Mouse (Mus musculus) urinary bladder, postnatal 4 days (tissue): ENCODE measurements at regions not wholly inside any gene's neighbourhood (a gene's known extent, or its start where the extent isn't known, plus 50 kb on each side); places are given as distances from the start of the nearest gene placed in this dataset.
A peak's percentile ranks its signal among the peaks of the same experiment; 100 is the strongest.
"Not testable (repeated sequence)": the region's sequence is repeated elsewhere in the genome, so short reads cannot be mapped to it uniquely, and the experiment has no call there.

ENCODE experiments used
- DNase-seq, 2 experiments: peaks; one replicate each; pipeline ENCODE4 v3.0.0; 2021 to 2022; ENCODE audit warnings: low spot score in 2 of 2

DNA sequence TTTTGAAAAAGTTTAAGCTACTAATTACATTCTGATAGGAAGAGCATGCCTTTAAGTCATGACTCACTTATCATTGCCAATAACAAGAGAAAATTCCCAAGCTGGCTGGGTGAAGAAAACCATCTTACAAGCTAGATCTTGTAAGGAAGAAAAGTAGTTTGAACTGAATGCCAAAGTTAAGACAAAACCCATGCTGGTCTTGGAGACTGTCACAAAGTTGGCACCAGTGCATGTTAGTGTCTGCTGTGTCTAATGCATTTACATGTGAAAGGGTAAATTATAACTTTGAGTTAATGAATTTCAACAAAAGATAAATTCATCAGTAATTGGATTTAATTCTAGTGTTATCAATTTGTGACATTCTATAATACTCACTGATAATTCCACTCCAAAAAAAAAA is 533.6 kb upstream of the Fam241a start:
- no peak for DNase-seq

DNA sequence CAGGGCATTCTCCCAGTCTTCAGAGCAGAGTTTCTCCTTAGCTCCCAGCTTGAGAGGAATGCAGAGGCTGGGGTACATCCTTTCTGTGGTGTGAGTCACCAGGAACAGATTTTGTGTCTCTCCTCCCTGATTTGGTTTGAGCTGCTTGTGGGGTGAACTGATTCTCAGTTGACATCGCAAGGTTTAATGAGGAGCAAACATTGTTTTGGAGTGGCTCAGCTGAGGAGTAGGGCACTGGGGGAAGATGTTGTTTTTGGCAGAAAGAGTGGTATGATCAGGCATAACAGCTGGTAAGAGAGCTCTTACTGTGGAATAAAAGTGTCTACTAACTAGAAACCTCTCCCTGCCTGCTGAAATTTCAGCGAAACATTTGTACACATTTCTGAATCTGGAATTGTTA is 519.4 kb upstream of the Fam241a start:
- DNase-seq = no peak

- no peak for DNase-seq
Measured at GRCm38 (mm10) chr3:128413481-128413880, 517.4 kb upstream of the Fam241a start.

DNA sequence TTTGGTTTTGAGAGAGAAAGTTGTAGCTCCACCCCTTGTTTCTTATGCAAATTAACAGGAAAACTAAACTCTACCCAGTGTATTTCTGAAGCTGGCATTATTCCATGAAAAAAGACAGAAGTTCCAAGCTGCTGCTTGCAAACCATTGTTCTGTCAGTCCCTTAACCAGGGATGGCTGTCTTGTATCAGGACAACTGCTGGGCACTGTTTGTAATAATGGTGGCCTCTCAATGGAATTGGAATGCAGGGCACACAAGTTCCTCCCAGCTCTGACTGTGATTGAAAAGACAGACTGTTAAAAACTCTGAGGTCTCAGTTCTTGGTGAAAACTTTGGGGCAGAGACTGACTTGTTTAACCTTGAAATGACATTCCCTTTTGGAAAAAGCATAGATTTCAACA is 516.0 kb upstream of the Fam241a start:
- no peak for DNase-seq

GRCm38 (mm10) chr3:128394805-128395204 is 498.7 kb upstream of the Fam241a start:
- no peak for DNase-seq

GRCm38 (mm10) chr3:128380579-128380978 is 484.5 kb upstream of the Fam241a start:
- DNase-seq = no peak

DNA sequence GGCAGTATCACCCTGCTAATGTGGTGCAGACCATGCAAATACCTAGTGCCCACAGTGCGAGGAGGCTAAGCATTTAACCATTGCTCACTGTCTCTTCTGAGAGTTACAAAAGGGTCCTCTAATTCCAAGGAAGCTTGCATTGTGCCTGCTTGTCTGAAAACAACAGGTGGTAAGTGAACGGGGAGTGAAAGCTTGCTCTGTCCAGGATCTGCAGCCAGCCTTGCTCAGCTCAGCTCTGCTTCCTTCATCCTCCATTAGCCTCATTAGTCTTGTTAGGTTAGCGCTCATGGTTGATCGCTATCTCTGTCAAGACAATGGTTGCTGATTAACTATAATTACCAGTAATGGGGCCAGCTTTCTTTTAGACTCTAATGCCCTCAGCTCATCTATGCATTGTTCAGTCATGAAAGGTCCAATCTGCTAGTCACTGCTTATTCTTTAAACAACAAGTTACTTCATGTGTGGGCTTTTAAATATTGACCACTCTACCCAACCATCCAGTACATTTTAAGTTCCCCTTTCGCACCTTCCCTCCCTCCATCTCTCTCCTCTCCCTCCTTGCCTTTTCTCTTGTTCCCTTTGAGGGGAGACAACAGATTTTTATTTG is 473.5 kb upstream of the Fam241a start:
- DNase-seq = no peak

DNA sequence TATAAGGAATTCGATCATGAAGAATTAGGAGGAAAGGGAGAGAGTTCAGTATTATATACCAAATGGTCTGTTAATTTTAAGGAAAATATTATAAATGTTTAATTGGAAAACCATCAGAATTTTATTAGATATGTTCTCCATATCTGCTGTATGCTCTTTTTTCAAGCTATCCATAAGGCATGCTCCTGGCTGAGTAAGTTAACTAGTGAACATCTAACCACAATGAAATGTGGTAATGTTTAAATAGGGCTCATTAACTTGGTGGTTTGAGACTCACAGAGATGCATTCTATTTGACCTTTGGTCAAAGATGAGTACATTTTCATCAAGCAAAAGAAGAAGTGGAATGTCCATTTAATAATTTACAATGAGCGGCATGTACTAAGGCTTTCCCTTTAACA is 466.2 kb upstream of the Fam241a start:
- DNase-seq = no peak

DNA sequence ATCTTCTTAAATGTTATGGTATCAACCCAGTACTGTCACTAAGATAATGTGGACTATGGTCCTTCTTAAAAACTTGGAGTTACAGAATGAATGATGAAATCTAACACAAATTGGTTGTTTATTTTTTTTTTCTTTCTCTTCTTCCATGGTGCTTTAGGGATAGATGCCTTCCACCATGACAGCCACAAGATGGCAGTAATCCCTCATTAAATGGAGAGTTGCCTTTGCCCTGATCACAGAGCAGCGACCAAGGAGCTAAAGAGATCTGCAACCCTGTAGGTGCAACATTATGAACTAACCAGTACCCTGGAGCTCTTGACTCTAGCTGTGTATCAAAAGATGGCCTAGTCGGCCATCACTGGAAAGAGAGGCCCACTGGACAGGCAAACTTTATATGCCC is 453.0 kb upstream of the Fam241a start:
- not testable (repeated sequence) for DNase-seq

GRCm38 (mm10) chr3:128347782-128348574 is 451.9 kb upstream of the Fam241a start:
- DNase-seq = no peak

GRCm38 (mm10) chr3:128337508-128337907 is 441.4 kb upstream of the Fam241a start:
- DNase-seq = no peak

- peak; percentile 33 to 64 for DNase-seq
Measured at GRCm38 (mm10) chr3:128337031-128337430, 440.9 kb upstream of the Fam241a start.

GRCm38 (mm10) chr3:128327677-128328076 is 431.6 kb upstream of the Fam241a start:
- DNase-seq = no peak

GRCm38 (mm10) chr3:128301312-128301711 is 405.2 kb upstream of the Fam241a start:
- DNase-seq = no peak

DNA sequence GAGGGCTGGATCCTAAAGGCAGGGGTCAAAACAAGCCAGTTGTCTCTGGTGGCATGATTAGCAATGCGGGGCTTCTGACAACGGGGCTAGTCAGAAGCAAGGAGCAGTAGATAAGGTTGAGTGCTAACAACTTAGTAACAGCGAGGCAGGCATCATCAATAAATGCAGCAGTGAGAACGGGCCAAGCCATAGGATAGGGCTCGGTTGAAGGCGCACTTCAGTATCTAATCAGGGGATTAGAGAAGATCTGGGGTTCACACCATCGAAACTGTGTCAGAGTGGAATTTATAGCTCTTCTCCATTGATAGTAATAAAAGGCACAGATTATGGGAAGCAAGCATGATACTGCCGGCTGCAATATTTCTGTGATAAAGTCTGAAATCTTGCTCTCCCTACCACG is 402.0 kb upstream of the Fam241a start:
- no peak for DNase-seq

DNA sequence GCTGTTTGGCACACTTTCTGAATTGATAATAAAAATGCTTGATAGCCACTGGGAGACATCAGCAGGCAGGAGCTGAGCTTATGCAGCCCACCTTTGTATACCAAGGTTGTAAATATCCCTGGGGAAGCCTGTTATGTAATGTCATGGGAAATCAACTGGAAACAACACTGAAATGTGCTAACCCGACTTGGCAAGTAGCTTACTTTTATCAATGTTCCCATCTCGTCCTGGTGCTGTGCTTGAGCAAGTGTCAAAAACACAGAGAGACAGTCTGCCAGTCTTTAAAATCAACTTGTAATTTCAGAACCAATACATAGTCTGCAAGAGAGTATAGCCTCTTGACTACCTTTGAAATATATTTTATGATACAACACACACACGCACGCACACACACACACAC is 391.7 kb upstream of the Fam241a start:
- no peak for DNase-seq

DNA sequence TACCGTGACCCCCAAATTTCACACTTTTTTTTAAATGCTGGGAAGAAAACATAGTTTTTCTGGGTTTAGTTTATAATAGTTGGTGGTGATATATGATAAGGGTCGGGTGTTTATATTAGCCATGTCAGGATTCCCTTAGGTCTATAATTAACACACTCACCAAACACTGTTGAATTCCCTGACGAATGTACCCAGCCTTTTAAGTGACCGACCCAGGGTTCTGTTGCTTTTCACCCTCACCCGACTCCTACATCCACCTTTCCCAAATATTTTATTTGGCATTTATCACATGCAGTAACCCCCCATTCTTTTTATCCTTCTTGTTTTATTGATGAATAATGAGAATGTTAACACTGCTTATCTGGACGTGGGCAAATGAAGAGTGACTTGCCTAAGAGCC is 389.1 kb upstream of the Fam241a start:
- no peak for DNase-seq

GRCm38 (mm10) chr3:128280626-128281025 is 384.5 kb upstream of the Fam241a start:
- no peak for DNase-seq

- DNase-seq = no peak
Measured at GRCm38 (mm10) chr3:128270576-128270975, 374.5 kb upstream of the Fam241a start.

- DNase-seq = no peak
Measured at GRCm38 (mm10) chr3:128261208-128261607, 365.1 kb upstream of the Fam241a start.

GRCm38 (mm10) chr3:128247816-128248215 is 351.7 kb upstream of the Fam241a start:
- no peak for DNase-seq

DNA sequence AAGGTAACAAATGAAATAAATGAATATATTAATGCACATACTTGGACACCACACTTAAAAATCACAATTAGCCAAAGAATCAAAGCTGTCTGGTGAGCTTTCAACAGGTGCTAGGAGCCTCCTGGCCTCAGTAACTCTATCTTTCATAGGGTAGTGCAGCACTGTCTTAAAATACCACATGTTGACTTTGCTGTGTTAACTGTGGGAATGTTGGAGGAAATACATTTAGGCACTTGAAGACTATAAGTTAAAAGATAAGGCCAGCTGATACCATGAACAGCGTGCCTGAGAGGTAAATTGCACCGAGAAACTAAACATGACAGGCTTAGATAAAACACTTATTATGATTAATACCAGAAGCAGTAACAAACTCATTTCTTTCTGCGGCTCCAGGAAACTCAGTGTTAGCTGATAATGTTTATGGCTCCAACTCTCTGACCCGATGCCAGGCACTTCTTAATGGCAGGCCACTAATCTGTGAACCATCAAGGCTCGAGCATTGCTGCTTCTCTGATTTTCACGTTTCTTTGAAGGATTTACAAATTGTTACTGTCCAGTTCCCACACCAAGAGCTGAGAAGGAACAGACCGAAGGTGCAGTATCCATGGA is 343.8 kb upstream of the Fam241a start:
- no peak for DNase-seq

- DNase-seq = no peak
Measured at GRCm38 (mm10) chr3:128230390-128230789, 334.3 kb upstream of the Fam241a start.
